Mouse (Mus musculus): ENCODE measurements around the gene Tlr4.

DNA sequence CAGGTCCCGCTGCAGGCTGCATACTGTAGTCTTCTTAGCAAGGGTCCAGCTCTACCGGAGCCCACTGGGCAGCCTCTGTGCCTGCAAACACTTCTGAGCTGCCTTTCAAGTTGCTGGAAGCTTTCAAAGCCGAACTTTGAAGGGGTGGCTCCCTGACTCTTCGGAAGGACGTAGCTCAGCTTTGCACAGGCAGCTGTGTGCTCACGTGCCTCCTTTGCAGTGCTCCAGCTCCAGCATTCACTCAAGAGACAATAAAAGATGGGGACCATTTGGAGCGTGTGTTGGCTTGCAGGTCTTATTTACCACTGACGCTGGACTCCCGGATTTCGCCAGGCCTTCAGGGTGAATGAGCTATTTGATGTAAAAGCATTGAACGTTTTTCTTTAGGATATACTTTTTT lies 50.2 kb downstream of the Tlr4 start:
- TF ChIP-seq HCFC1 (IDR thresholded peaks at IDR 0.05; ENCODE audit: low read depth, low read length) (no peak), RCOR1 (conservative IDR thresholded peaks at IDR 0.05; ENCODE audit: low read depth, low read length) (no peak), POLR2A (IDR thresholded peaks at IDR 0.05; ENCODE audit: low read depth, low read length) (no peak), MAFK (IDR thresholded peaks at IDR 0.05; ENCODE audit: insufficient replicate concordance, low read length) (no peak), CTCF (conservative IDR thresholded peaks at IDR 0.05 in 1 of 2, IDR thresholded peaks at IDR 0.05 in 1 of 2; ENCODE audit: low read depth in 2 of 2, low read length in 2 of 2) (no peak), NRF1 (IDR thresholded peaks at IDR 0.05; ENCODE audit: low read depth, low read length) (no peak), GABPA (IDR thresholded peaks at IDR 0.05; ENCODE audit: insufficient replicate concordance, low read depth, low read length) (no peak)
